Mouse (Mus musculus) ES-Bruce4 (cell line): ENCODE results near the gene Galnt6. TPM values are rescaled to one million over a fixed set of nuclear protein-coding genes. Genes with fewer than 3 reads are reported as not detected.

Source experiments
- H3K27ac ChIP-seq: 2 replicates; pipeline ENCODE4 v1.5.1; 2012; ENCODE audit warnings: low read length, inconsistent platforms; ENCODE audit not compliant: insufficient read depth
- H3K27me3 ChIP-seq: 2 replicates; pipeline ENCODE4 v1.6.1; 2012; ENCODE audit warnings: mild to moderate bottlenecking, low read length, inconsistent platforms; ENCODE audit not compliant: control insufficient read depth, poor library complexity, insufficient read depth, severe bottlenecking
- H3K36me3 ChIP-seq: 2 replicates; pipeline ENCODE4 v1.6.1; 2012; ENCODE audit warnings: inconsistent platforms, mild to moderate bottlenecking, low read length, moderate library complexity; ENCODE audit not compliant: control insufficient read depth, poor library complexity, insufficient read depth, severe bottlenecking
- H3K4me1 ChIP-seq: one replicate; pipeline ENCODE4 v1.8.1; 2011; ENCODE audit warnings: low read length; ENCODE audit not compliant: control insufficient read depth, insufficient read depth
- H3K4me3 ChIP-seq: 2 replicates; pipeline ENCODE4 v1.5.1; 2011; ENCODE audit warnings: low read depth, mild to moderate bottlenecking, low read length
- H3K9ac ChIP-seq: 2 replicates; pipeline ENCODE4 v1.6.1; 2012; ENCODE audit warnings: low read depth, mild to moderate bottlenecking, inconsistent platforms; ENCODE audit not compliant: poor library complexity, severe bottlenecking
- H3K9me3 ChIP-seq: replicated peaks from 2 replicates; pipeline ENCODE4 v1.6.1; 2012; ENCODE audit warnings: mild to moderate bottlenecking, low read length, inconsistent platforms; ENCODE audit not compliant: control insufficient read depth, poor library complexity, insufficient read depth, severe bottlenecking
- CTCF ChIP-seq: IDR thresholded peaks from one replicate; pipeline ENCODE4 v1.8.1; 2011; ENCODE audit warnings: low read depth, low read length
- EP300 ChIP-seq: IDR thresholded peaks from 2 replicates; pipeline ENCODE4 v1.6.1; 2011; ENCODE audit warnings: low read depth, low read length; ENCODE audit not compliant: insufficient read depth
- POLR2A ChIP-seq: IDR thresholded peaks from one replicate; pipeline ENCODE4 v1.8.1; 2011; ENCODE audit warnings: low read length; ENCODE audit not compliant: insufficient read depth
- polyA plus RNA-seq: library from polyadenylated mRNA; stranded (reverse); fragments of >200 nt; gene quantifications from 2 replicates; pipeline ENCODE4 v1.2.4, GENCODE M21; 2011; ENCODE audit warnings: low read depth; ENCODE audit not compliant: missing spikeins, insufficient read depth, insufficient read length

Galnt6 gene
- polyA plus RNA-seq, 1 experiment, result 28.1 TPM

DNA sequence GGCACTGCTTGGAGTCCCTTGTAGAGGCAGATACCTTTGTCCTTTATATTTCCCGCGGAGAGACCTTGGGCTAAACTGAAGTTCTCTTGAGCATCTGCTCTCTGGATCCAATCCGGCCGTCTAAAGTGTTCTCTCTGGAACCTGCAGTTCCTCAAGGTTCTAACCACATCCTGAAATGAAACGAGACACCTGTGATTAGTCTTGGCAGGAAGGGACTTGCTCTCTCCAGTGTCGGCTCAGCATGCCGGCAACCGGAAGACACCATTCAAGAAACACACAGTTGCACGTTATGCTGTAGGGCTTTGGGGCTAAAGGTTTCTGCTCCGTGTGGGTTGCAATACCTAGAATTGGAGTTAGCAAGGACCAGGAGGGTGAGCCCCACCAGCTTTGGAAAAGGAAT lies 9.1 kb downstream of the Galnt6 start:
- H3K27me3 ChIP-seq, result no peaks in the 10 kb centered on the region
- TF ChIP-seq EP300, result no peak
- no peak for TF ChIP-seq POLR2A
- TF ChIP-seq CTCF, result no peak
- peak overlapping the region; percentile 82 for H3K4me3 ChIP-seq
- H3K9me3 ChIP-seq, result no peaks in the 10 kb centered on the region
- H3K36me3 ChIP-seq, result 0 out of 2 replicates have a peak, but pooled peaks cover 9% of the 10 kb centered on the region
- H3K4me1 ChIP-seq, result no peaks in the 10 kb centered on the region
- H3K9ac ChIP-seq, result peak overlapping the region; percentile 78
- H3K27ac ChIP-seq, result peak overlapping the region; percentile 69

DNA sequence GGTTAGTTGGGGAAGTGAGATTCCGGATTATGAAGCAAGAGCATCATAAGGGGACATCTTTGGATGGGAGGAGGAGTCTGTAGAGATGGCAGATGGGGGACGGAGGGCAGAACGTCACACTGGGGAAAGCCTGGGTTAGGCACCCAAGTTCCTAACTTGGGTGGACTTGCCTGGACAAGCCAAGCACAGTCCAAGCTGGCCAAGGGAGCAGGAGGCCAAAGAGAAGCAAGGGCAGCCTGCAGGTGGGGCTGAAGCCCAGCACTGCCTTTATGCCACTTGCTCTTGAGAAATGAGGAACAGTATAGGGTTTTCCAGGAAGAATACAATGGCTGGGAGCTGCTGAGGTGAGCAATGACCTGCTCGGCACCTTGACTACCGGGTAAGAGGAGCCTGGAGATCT lies 10.0 kb downstream of the Galnt6 start:
- TF ChIP-seq EP300, result 0 out of 2 replicates have a peak, but pooled peaks have one; percentile 51
- no peak for TF ChIP-seq POLR2A
- peak; percentile 12 for TF ChIP-seq CTCF

DNA sequence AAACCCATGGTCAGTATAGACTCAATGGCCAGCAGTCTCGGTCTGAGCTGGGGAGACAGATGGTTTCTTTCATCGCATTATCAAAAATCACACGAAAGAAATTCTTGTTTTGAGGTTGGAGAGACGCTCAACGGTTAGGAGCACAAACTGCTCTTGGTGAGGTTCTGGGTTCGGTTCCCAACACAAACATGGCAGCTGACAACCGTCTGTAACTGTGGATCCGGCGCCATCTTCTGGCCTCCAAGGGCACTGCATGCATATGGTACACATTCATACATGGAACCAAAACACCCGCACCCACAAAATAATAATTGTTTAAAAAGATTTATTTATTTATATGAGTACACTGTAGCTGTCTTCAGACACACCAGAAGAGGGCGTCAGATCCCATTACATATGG lies 10.6 kb downstream of the Galnt6 start:
- no peak overlapping the region for H3K27ac ChIP-seq
- H3K4me1 ChIP-seq, result no peaks in the 10 kb centered on the region
- H3K9ac ChIP-seq, result 0 out of 2 replicates have a peak overlapping the region, but pooled peaks have one; percentile 78
- H3K36me3 ChIP-seq, result peaks cover 9% of the 10 kb centered on the region; the same call in 1 of the 2 replicates
- TF ChIP-seq POLR2A (no peak), CTCF (peak; percentile 80), EP300 (no peak)
- H3K27me3 ChIP-seq, result no peaks in the 10 kb centered on the region
- H3K4me3 ChIP-seq, result no peak overlapping the region
- H3K9me3 ChIP-seq, result no peaks in the 10 kb centered on the region

More for the DNA sequence above, 10.0 kb downstream of the Galnt6 start:
- Histone ChIP-seq H3K4me1 (no peaks in the 10 kb centered on the region), H3K4me3 (peak overlapping the region; percentile 82), H3K36me3 (peaks cover 9% of the 10 kb centered on the region; the same call in 1 of the 2 replicates), H3K27ac (peak overlapping the region; percentile 69), H3K9ac (peak overlapping the region; percentile 78), H3K27me3 (no peaks in the 10 kb centered on the region), H3K9me3 (no peaks in the 10 kb centered on the region)

DNA sequence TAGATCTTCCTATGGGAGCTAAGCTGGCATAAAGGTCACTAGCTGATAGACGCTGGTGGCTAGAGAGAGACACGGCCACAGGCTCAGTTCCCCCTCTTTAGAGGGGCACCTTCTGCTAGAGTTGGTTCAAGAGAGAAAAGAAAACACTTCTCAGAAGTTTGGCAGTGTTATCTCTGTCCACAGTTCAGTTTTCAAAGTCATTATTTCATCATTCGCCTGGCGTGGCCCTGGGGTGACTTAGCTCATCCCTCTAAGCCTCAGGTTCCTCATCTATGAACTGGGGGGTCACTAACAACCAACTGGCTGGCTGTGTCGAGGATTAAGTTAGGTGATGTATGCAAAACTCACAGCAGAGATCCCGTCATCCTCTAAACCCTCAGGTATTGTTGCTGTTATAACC lies 11.2 kb downstream of the Galnt6 start:
- H3K9me3 ChIP-seq, result no peaks in the 10 kb centered on the region
- no peak overlapping the region for H3K27ac ChIP-seq
- no peaks in the 10 kb centered on the region for H3K4me1 ChIP-seq
- H3K9ac ChIP-seq, result no peak overlapping the region
- no peaks in the 10 kb centered on the region for H3K27me3 ChIP-seq
- H3K36me3 ChIP-seq, result peaks cover 9% of the 10 kb centered on the region; the same call in 1 of the 2 replicates
- no peak for TF ChIP-seq POLR2A
- TF ChIP-seq EP300, result no peak
- no peak for TF ChIP-seq CTCF
- H3K4me3 ChIP-seq, result no peak overlapping the region

DNA sequence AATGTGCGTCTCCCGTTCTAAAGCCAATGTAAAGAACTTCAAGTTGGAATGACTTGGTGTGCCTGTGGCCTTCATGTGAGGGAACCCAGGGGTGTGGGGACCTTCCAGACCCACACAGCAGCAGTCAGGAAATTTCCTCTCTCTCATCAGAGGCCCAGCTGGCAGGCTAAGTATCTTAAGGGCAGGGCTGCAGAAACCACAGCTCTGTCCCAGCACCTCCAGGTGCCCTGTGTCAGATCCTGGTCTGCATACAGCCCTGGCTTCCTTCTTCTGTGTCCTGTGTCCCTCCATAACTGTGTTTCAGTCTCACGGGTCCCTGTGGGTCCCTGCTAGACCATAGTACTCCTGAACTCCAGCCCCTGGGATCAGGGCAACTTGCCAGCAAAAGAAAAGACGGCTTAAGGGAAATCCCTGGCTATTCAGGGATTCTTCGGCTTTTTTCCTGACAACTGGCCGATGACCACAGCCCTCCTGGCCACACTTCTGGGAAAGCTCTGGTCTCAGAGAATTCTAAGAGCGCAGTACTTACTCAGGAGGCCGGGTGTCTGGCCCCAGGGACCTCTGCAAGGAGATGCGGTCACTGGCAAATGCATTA lies 13.7 kb downstream of the Galnt6 start:
- H3K4me1 ChIP-seq, result no peaks in the 10 kb centered on the region
- no peak for TF ChIP-seq POLR2A
- TF ChIP-seq CTCF, result no peak
- no peak for TF ChIP-seq EP300

DNA sequence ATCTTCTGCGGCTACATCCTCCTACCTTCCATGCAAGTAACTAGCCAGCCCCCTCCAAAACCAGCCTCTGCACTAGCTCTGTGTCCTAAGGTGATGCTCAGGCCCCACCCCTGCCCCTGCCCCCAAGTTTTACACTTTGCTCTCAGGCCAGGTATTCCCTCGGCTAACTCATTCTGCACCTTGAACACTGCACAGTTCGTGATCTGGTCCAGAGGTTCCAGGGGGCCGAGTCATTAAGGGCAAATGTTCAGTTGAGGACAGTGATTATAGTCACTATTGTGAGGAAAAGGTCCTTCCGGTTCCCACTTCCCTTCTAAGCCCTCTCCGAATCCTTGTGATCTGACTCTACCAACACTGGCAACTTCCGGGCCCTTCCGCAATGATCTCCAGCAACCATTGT lies 14.7 kb downstream of the Galnt6 start:
- H3K36me3 ChIP-seq, result peaks cover 17% of the 10 kb centered on the region; the same call in 1 of the 2 replicates
- no peak for TF ChIP-seq EP300
- no peak for TF ChIP-seq CTCF
- TF ChIP-seq POLR2A, result no peak
- no peaks in the 10 kb centered on the region for H3K9me3 ChIP-seq
- no peaks in the 10 kb centered on the region for H3K4me1 ChIP-seq
- H3K27ac ChIP-seq, result no peak overlapping the region
- no peak overlapping the region for H3K9ac ChIP-seq
- H3K27me3 ChIP-seq, result no peaks in the 10 kb centered on the region
- no peak overlapping the region for H3K4me3 ChIP-seq

More for the DNA sequence above, 13.7 kb downstream of the Galnt6 start:
- H3K27me3 ChIP-seq, result no peaks in the 10 kb centered on the region
- no peak overlapping the region for H3K27ac ChIP-seq
- no peak overlapping the region for H3K9ac ChIP-seq
- H3K9me3 ChIP-seq, result no peaks in the 10 kb centered on the region
- H3K4me3 ChIP-seq, result no peak overlapping the region
- peaks cover 16% of the 10 kb centered on the region; the same call in 1 of the 2 replicates for H3K36me3 ChIP-seq
